Mouse (Mus musculus) kidney, adult 2 months (tissue): Measurements from ENCODE around the gene Hoxc6. TPM values are rescaled to one million over a fixed set of nuclear protein-coding genes. Genes with fewer than 3 reads are reported as not detected.
A peak's percentile ranks its signal among the peaks of the same experiment; 100 is the strongest.

Source experiments
- DNase-seq: peaks from one replicate; pipeline ENCODE4 v3.0.0; 2021
- H3K27ac ChIP-seq: fragments of 200-500 bp; 2 replicates; pipeline ENCODE4 v1.5.1; 2012; ENCODE audit warnings: low read depth, low read length, control low read depth, inconsistent platforms; ENCODE audit not compliant: insufficient read depth
- H3K27me3 ChIP-seq: fragments of 200-500 bp; replicated peaks from 2 replicates; pipeline ENCODE4 v1.6.1; 2012; ENCODE audit warnings: mild to moderate bottlenecking, moderate library complexity, low read length, inconsistent platforms; ENCODE audit not compliant: control insufficient read depth, insufficient read depth
- H3K36me3 ChIP-seq: fragments of 200-500 bp; 2 replicates; pipeline ENCODE4 v1.6.1; 2012; ENCODE audit warnings: mild to moderate bottlenecking, moderate library complexity, low read length, inconsistent platforms; ENCODE audit not compliant: control insufficient read depth, insufficient read depth
- H3K4me1 ChIP-seq: fragments of 200-500 bp; 2 replicates; pipeline ENCODE4 v1.6.1; 2011; ENCODE audit warnings: low read length; ENCODE audit not compliant: control insufficient read depth, insufficient read depth
- H3K4me3 ChIP-seq: fragments of 200-500 bp; 2 replicates; pipeline ENCODE4 v1.5.1; 2011; ENCODE audit warnings: mild to moderate bottlenecking, low read depth, low read length, control low read depth; ENCODE audit not compliant: insufficient read depth
- CTCF ChIP-seq: fragments of 200-500 bp; conservative IDR thresholded peaks from 2 replicates; pipeline ENCODE4 v1.5.1; 2011; ENCODE audit warnings: low read depth, mild to moderate bottlenecking, control low read depth, low read length, moderate library complexity, mixed read lengths; ENCODE audit not compliant: insufficient read depth, insufficient read length
- POLR2A ChIP-seq: fragments of 200-500 bp; IDR thresholded peaks from one replicate; pipeline ENCODE4 v1.6.1; 2011; ENCODE audit warnings: low read depth, low read length, control low read depth
- WGBS: fragments of 180-500 bp; shearing (Covaris S2); methylation state at CpG from one replicate; pipeline ENCODE4 v1.1.7; 2018; 5-methylcytosine and 5-hydroxymethylcytosine counted together
- polyA plus RNA-seq: library from polyadenylated mRNA; depleted of rRNA; stranded (reverse); fragments of >200 nt; gene quantifications from 2 replicates; pipeline ENCODE4 v1.2.3, GENCODE M21; 2012; rRNA removed

The Hoxc6 gene
- polyA plus RNA-seq, 1 experiment: 25.4 TPM

GRCm38 (mm10) chr15:103061131-103061825 is 63.2 kb downstream of the Hoxc6 start:
- WGBS: 8% methylated on average over 30 of the region's 30 CpGs
- peak overlapping the region; percentile 94 for H3K27ac ChIP-seq
- no peaks in the 10 kb centered on the region for H3K27me3 ChIP-seq
- TF ChIP-seq CTCF (no peak), POLR2A (no peak)
- H3K4me3 ChIP-seq: peak overlapping the region; percentile 66
- H3K36me3 ChIP-seq: no peaks in the 10 kb centered on the region
- peak; percentile 89 for DNase-seq
- peaks cover 5% of the 10 kb centered on the region; the same call in 1 of the 2 replicates for H3K4me1 ChIP-seq

Other genes with a start within 250 kb of the Hoxc6 start
- not detected in 2 replicates for gene Hoxc13, start 77.2 kb upstream of the Hoxc6 start, polyA plus RNA-seq
- not detected in 2 replicates for gene Hoxc12, start 61.5 kb upstream of the Hoxc6 start, polyA plus RNA-seq
- 0.25 and 0.30 TPM in 2 replicates for gene Hoxc11, start 43.8 kb upstream of the Hoxc6 start, polyA plus RNA-seq
- 16.4 and 16.7 TPM in 2 replicates for gene Hoxc10, start 31.5 kb upstream of the Hoxc6 start, polyA plus RNA-seq
- gene Hoxc5, start 30.8 kb upstream of the Hoxc6 start, polyA plus RNA-seq: 4.0 and 4.1 TPM in 2 replicates
- gene Hoxc9, start 21.8 kb upstream of the Hoxc6 start, polyA plus RNA-seq: 5.5 and 7.3 TPM in 2 replicates
- gene Hoxc8, start 7.7 kb upstream of the Hoxc6 start, polyA plus RNA-seq: 3.4 and 4.0 TPM in 2 replicates
- gene Hoxc4, start 20.7 kb downstream of the Hoxc6 start, polyA plus RNA-seq: 2.5 and 2.7 TPM in 2 replicates
- 15.5 and 19.4 TPM in 2 replicates for gene Smug1, start 168.8 kb downstream of the Hoxc6 start, polyA plus RNA-seq
- 18.8 and 26.9 TPM in 2 replicates for gene Cbx5, start 241.6 kb downstream of the Hoxc6 start, polyA plus RNA-seq
- 50.0 and 69.3 TPM in 2 replicates for gene Hnrnpa1, start 242.2 kb downstream of the Hoxc6 start, polyA plus RNA-seq